Mouse (Mus musculus) kidney, adult 2 months (tissue): ENCODE data around the gene Lama1.

Experiments used
- CTCF ChIP-seq: fragments of 200-500 bp; conservative IDR thresholded peaks from 2 replicates; pipeline ENCODE4 v1.5.1; 2011; ENCODE audit warnings: low read depth, mild to moderate bottlenecking, control low read depth, low read length, moderate library complexity, mixed read lengths; ENCODE audit not compliant: insufficient read depth, insufficient read length
- POLR2A ChIP-seq: fragments of 200-500 bp; IDR thresholded peaks from one replicate; pipeline ENCODE4 v1.6.1; 2011; ENCODE audit warnings: low read depth, low read length, control low read depth

- TF ChIP-seq CTCF (no peak), POLR2A (no peak)
Measured at GRCm38 (mm10) chr17:67701761-67702160, 4.7 kb downstream of the Lama1 start.
